Mouse (Mus musculus): ENCODE results near the gene Lamtor3.

DNA sequence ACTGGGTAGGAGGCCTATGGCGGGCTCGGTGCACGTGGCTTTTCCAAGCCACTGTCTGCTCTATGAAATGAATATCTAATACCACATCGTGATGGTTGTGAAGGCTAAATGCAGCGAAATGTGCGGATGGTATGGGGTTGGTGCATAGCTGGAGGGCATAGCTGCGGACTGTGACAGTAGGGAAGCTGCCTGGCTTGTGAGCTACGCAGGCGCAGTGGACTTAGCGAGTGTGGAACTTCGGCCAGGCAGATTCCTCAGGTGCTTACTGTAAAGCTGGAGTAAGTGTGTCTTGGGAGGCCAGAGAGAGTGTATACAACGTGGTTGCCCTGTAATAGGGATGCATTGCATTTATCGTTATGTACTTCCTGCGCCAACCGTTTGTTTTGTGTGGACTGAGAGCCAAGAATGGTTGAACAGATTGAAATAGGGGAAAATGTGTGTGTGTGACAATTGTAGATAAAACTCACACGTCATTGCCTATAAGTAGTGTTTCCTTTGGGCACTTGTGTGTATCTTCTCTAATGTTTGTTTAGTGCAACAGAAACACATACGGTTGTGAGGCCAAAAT, 57.6 kb downstream of the Lamtor3 start:
- TF ChIP-seq CTCF (IDR thresholded peaks at IDR 0.05; ENCODE audit: borderline replicate concordance, control insufficient read depth, extremely low read depth, insufficient read depth, low read length, poor library complexity) (no peak), POLR2A (IDR thresholded peaks at IDR 0.05; ENCODE audit: control insufficient read depth, extremely low read depth, insufficient read depth, low read length, poor library complexity) (no peak)

All from thymus, adult 2 months (tissue).